Mouse (Mus musculus) intestine, postnatal 0 days (tissue): ENCODE results near the gene Srprb. TPM values are rescaled to one million over a fixed set of nuclear protein-coding genes. Genes with fewer than 3 reads are reported as not detected.
"Not testable (repeated sequence)": the region's sequence is repeated elsewhere in the genome, so short reads cannot be mapped to it uniquely, and the experiment has no call there.

Experiments used
- ATAC-seq: fragments of 200-750 bp; cut with Nextera tagmentation; 2 replicates; pipeline ENCODE4 v1.8.0; 2017; ENCODE audit warnings: mild to moderate bottlenecking, moderate TSS enrichment, moderate library complexity
- H3K27ac ChIP-seq: fragments of 300-500 bp; sonication (generic); 2 replicates; pipeline ENCODE4 v1.5.1; 2014; ENCODE audit warnings: mild to moderate bottlenecking, low read depth, low read length, moderate library complexity
- H3K27me3 ChIP-seq: fragments of 300-500 bp; sonication (generic); replicated peaks from 2 replicates; pipeline ENCODE4 v1.6.1; 2014; ENCODE audit warnings: low read length, mixed read lengths; ENCODE audit not compliant: control insufficient read depth, insufficient read depth
- H3K36me3 ChIP-seq: fragments of 300-500 bp; sonication (generic); 2 replicates; pipeline ENCODE4 v1.6.1; 2014; ENCODE audit warnings: mild to moderate bottlenecking, moderate library complexity; ENCODE audit not compliant: control insufficient read depth, insufficient read depth
- H3K4me1 ChIP-seq: fragments of 300-500 bp; sonication (generic); replicated peaks from 2 replicates; pipeline ENCODE4 v1.6.1; 2014; ENCODE audit warnings: antibody characterized with exemption, low read length, mixed read lengths; ENCODE audit not compliant: control insufficient read depth, insufficient read depth
- H3K4me2 ChIP-seq: fragments of 300-500 bp; sonication (generic); replicated peaks from 2 replicates; pipeline ENCODE4 v1.6.1; 2014; ENCODE audit warnings: low read depth, mild to moderate bottlenecking, moderate library complexity
- H3K4me3 ChIP-seq: fragments of 300-500 bp; sonication (generic); 2 replicates; pipeline ENCODE4 v1.5.1; 2014; ENCODE audit warnings: low read depth, low read length
- H3K9ac ChIP-seq: fragments of 300-500 bp; sonication (generic); 2 replicates; pipeline ENCODE4 v1.6.1; 2014; ENCODE audit warnings: mild to moderate bottlenecking, low read depth, low read length
- H3K9me3 ChIP-seq: fragments of 300-500 bp; sonication (generic); 2 replicates; pipeline ENCODE4 v1.6.1; 2016; ENCODE audit warnings: mixed run types; ENCODE audit not compliant: control insufficient read depth
- CTCF ChIP-seq: sonication (generic); IDR thresholded peaks from 2 replicates; pipeline ENCODE4 v1.5.1; 2016; ENCODE audit warnings: low read depth, mild to moderate bottlenecking, control low read depth, antibody characterized with exemption, moderate library complexity
- WGBS: fragments of 180-500 bp; shearing (Covaris S2); extraction: QIAGEN DNeasy Blood & Tissue Kit; methylation state at CpG from one replicate; pipeline ENCODE4 v1.1.7; 2014; 5-methylcytosine and 5-hydroxymethylcytosine counted together
- polyA plus RNA-seq: library from polyadenylated mRNA; unstranded; fragments of >200 nt; fragmentation: Nextera tagmentation; extraction: Ambion mirVana; gene quantifications from 2 replicates; pipeline ENCODE4 v1.2.1, GENCODE M21; 2015

Srprb gene
- polyA plus RNA-seq, 1 experiment from 2014 or later, result 21.4 TPM

- no peaks in the 10 kb centered on the region for H3K36me3 ChIP-seq
- WGBS, result 42% methylated on average over 3 of the region's 3 CpGs
- peak overlapping the region; percentile 70 for H3K4me2 ChIP-seq
- no peak for ATAC-seq
- no peak for TF ChIP-seq CTCF
- H3K4me1 ChIP-seq, result no peaks in the 10 kb centered on the region
- H3K27me3 ChIP-seq, result no peaks in the 10 kb centered on the region
- H3K27ac ChIP-seq, result no peak overlapping the region
- peak overlapping the region; percentile 34; the same call in 1 of the 2 replicates for H3K4me3 ChIP-seq
- no peaks in the 10 kb centered on the region for H3K9me3 ChIP-seq
- H3K9ac ChIP-seq, result peak overlapping the region; percentile 17; the same call in 1 of the 2 replicates
Observed at GRCm38 (mm10) chr9:103180303-103180702, 21.6 kb downstream of the Srprb start.

GRCm38 (mm10) chr9:103175692-103176091 is 26.2 kb downstream of the Srprb start:
- Histone ChIP-seq H3K9me3 (no peaks in the 10 kb centered on the region), H3K4me3 (no peak overlapping the region), H3K4me1 (no peaks in the 10 kb centered on the region), H3K27ac (no peak overlapping the region), H3K9ac (no peak overlapping the region), H3K36me3 (no peaks in the 10 kb centered on the region), H3K4me2 (no peak overlapping the region), H3K27me3 (no peaks in the 10 kb centered on the region)
- no peak for ATAC-seq
- WGBS, result 97% methylated on average over 7 of the region's 7 CpGs
- no peak for TF ChIP-seq CTCF

GRCm38 (mm10) chr9:103174771-103175519 is 27.0 kb downstream of the Srprb start:
- WGBS, result 59% methylated on average over 6 of the region's 6 CpGs
- peak; percentile 41 for ATAC-seq
- TF ChIP-seq CTCF, result peak; percentile 77

GRCm38 (mm10) chr9:103168771-103169170 is 33.2 kb downstream of the Srprb start:
- TF ChIP-seq CTCF, result no peak
- no peaks in the 10 kb centered on the region for H3K27me3 ChIP-seq
- H3K4me2 ChIP-seq, result no peak overlapping the region
- no peaks in the 10 kb centered on the region for H3K36me3 ChIP-seq
- H3K4me3 ChIP-seq, result no peak overlapping the region
- no peaks in the 10 kb centered on the region for H3K9me3 ChIP-seq
- H3K27ac ChIP-seq, result no peak overlapping the region
- no peak overlapping the region for H3K9ac ChIP-seq
- no peaks in the 10 kb centered on the region for H3K4me1 ChIP-seq
- ATAC-seq, result no peak
- WGBS, result 75% methylated on average over 7 of the region's 7 CpGs

More at GRCm38 (mm10) chr9:103174771-103175519, 27.0 kb downstream of the Srprb start:
- Histone ChIP-seq H3K4me1 (no peaks in the 10 kb centered on the region), H3K4me2 (no peak overlapping the region), H3K4me3 (no peak overlapping the region), H3K27ac (no peak overlapping the region), H3K27me3 (no peaks in the 10 kb centered on the region), H3K36me3 (no peaks in the 10 kb centered on the region), H3K9ac (no peak overlapping the region), H3K9me3 (no peaks in the 10 kb centered on the region)

GRCm38 (mm10) chr9:103168046-103168445 is 33.9 kb downstream of the Srprb start:
- H3K36me3 ChIP-seq, result no peaks in the 10 kb centered on the region
- WGBS, result 75% methylated on average over 6 of the region's 6 CpGs
- H3K4me3 ChIP-seq, result no peak overlapping the region
- H3K9ac ChIP-seq, result no peak overlapping the region
- H3K4me1 ChIP-seq, result no peaks in the 10 kb centered on the region
- H3K4me2 ChIP-seq, result no peak overlapping the region
- no peak overlapping the region for H3K27ac ChIP-seq
- no peak for ATAC-seq
- H3K27me3 ChIP-seq, result no peaks in the 10 kb centered on the region
- TF ChIP-seq CTCF, result peak; percentile 23; the same call in 1 of the 2 replicates
- no peaks in the 10 kb centered on the region for H3K9me3 ChIP-seq

- no peak overlapping the region for H3K9ac ChIP-seq
- ATAC-seq, result no peak
- H3K27ac ChIP-seq, result no peak overlapping the region
- no peak overlapping the region for H3K4me2 ChIP-seq
- no peaks in the 10 kb centered on the region for H3K27me3 ChIP-seq
- H3K4me1 ChIP-seq, result no peaks in the 10 kb centered on the region
- TF ChIP-seq CTCF, result no peak
- no peaks in the 10 kb centered on the region for H3K36me3 ChIP-seq
- no peak overlapping the region for H3K4me3 ChIP-seq
- H3K9me3 ChIP-seq, result no peaks in the 10 kb centered on the region
- WGBS, result 78% methylated on average over 15 of the region's 15 CpGs
Observed at GRCm38 (mm10) chr9:103163806-103164205, 38.1 kb downstream of the Srprb start.

GRCm38 (mm10) chr9:103155158-103155557 is 46.8 kb downstream of the Srprb start:
- WGBS, result 71% methylated on average over 7 of the region's 7 CpGs
- H3K9ac ChIP-seq, result not testable (repeated sequence)

More at GRCm38 (mm10) chr9:103155158-103155557, 46.8 kb downstream of the Srprb start:
- ATAC-seq, H3K27me3 ChIP-seq, H3K4me3 ChIP-seq, H3K4me1 ChIP-seq, H3K4me2 ChIP-seq, H3K36me3 ChIP-seq, H3K27ac ChIP-seq, H3K9me3 ChIP-seq: not testable (repeated sequence)
